Mouse (Mus musculus): ENCODE results near the gene Hoxa4.

Hoxa4 gene

GRCm38 (mm10) chr6:52166431-52167077 is 25.0 kb downstream of the Hoxa4 start:
- CTCF ChIA-PET = no interaction called here

- CTCF ChIA-PET = no interaction called here
Observed at GRCm38 (mm10) chr6:52165441-52166370, 25.8 kb downstream of the Hoxa4 start.

GRCm38 (mm10) chr6:52164626-52165440 is 26.7 kb downstream of the Hoxa4 start, which contains the start of gene Hoxa2:
TSS of gene Hoxa2 (minus strand) at chr6:52164831.
- CTCF ChIA-PET = no interaction called here

- CTCF ChIA-PET = no interaction called here
Observed at GRCm38 (mm10) chr6:52164051-52164625, 27.4 kb downstream of the Hoxa4 start.

GRCm38 (mm10) chr6:52163366-52164031 is 28.1 kb downstream of the Hoxa4 start:
- CTCF ChIA-PET = no interaction called here

GRCm38 (mm10) chr6:52162611-52163365 is 28.8 kb downstream of the Hoxa4 start:
- CTCF ChIA-PET = no interaction called here

- CTCF ChIA-PET = no interaction called here
Observed at GRCm38 (mm10) chr6:52162093-52162380, 29.5 kb downstream of the Hoxa4 start.

GRCm38 (mm10) chr6:52161336-52162092 is 30.0 kb downstream of the Hoxa4 start:
- CTCF ChIA-PET = interaction anchor here (0.6 to 0.9 kb wide), 2 partner anchors 64 to 1970 kb away, joined by 3 to 4 read pairs; no protein-coding TSS in a partner anchor

- CTCF ChIA-PET = interaction anchor here (0.6 to 0.9 kb wide), 2 partner anchors 64 to 1970 kb away, joined by 3 to 4 read pairs; no protein-coding TSS in a partner anchor
Observed at GRCm38 (mm10) chr6:52160511-52161335, 30.8 kb downstream of the Hoxa4 start.

GRCm38 (mm10) chr6:52159979-52160378 is 31.6 kb downstream of the Hoxa4 start:
- CTCF ChIA-PET = no interaction called here

- CTCF ChIA-PET = no interaction called here
Observed at GRCm38 (mm10) chr6:52159164-52159761, 32.3 kb downstream of the Hoxa4 start.

GRCm38 (mm10) chr6:52158276-52159051 is 33.1 kb downstream of the Hoxa4 start, which contains the start of gene Hoxa1:
TSS of gene Hoxa1 (minus strand) at chr6:52158317.
- CTCF ChIA-PET = no interaction called here

GRCm38 (mm10) chr6:52157466-52158275 is 33.9 kb downstream of the Hoxa4 start:
- CTCF ChIA-PET = no interaction called here

- CTCF ChIA-PET = no interaction called here
Observed at GRCm38 (mm10) chr6:52156551-52157200, 34.9 kb downstream of the Hoxa4 start.

GRCm38 (mm10) chr6:52155471-52155870 is 36.1 kb downstream of the Hoxa4 start:
- CTCF ChIA-PET = no interaction called here

- CTCF ChIA-PET = no interaction called here
Observed at GRCm38 (mm10) chr6:52154044-52154443, 37.5 kb downstream of the Hoxa4 start.

All from spleen, embryonic (tissue).